Mouse (Mus musculus) heart, embryonic 10.5 days (tissue): Measurements from ENCODE around the gene Olfr583. TPM values are rescaled to one million over a fixed set of nuclear protein-coding genes. Genes with fewer than 3 reads are reported as not detected.

ENCODE experiments used
- DNase-seq: peaks from one replicate; pipeline ENCODE4 v3.0.0-alpha.2; 2017; ENCODE audit warnings: low spot score
- H3K27ac ChIP-seq: fragments of 300-500 bp; sonication (generic); 2 replicates; pipeline ENCODE4 v1.5.1; 2016; ENCODE audit warnings: mild to moderate bottlenecking
- H3K27me3 ChIP-seq: fragments of 300-500 bp; sonication (generic); 2 replicates; pipeline ENCODE4 v1.6.1; 2016; ENCODE audit warnings: mild to moderate bottlenecking; ENCODE audit not compliant: poor library complexity, insufficient read depth, severe bottlenecking
- H3K36me3 ChIP-seq: fragments of 300-500 bp; sonication (generic); 2 replicates; pipeline ENCODE4 v1.6.1; 2016; ENCODE audit warnings: mild to moderate bottlenecking, moderate library complexity
- H3K4me1 ChIP-seq: fragments of 300-500 bp; sonication (generic); 2 replicates; pipeline ENCODE4 v1.6.1; 2016; ENCODE audit warnings: mild to moderate bottlenecking
- H3K4me3 ChIP-seq: fragments of 300-500 bp; sonication (generic); 2 replicates; pipeline ENCODE4 v1.5.1; 2016; ENCODE audit warnings: mild to moderate bottlenecking, moderate library complexity
- H3K9me3 ChIP-seq: fragments of 300-500 bp; sonication (generic); 2 replicates; pipeline ENCODE4 v1.6.1; 2016; ENCODE audit warnings: mild to moderate bottlenecking, moderate library complexity
- WGBS: fragments of 180-500 bp; shearing (Covaris S2); methylation state at CpG from one replicate; pipeline ENCODE4 v1.1.7; 2016; 5-methylcytosine and 5-hydroxymethylcytosine counted together
- polyA plus RNA-seq: library from polyadenylated mRNA; unstranded; fragments of >200 nt; fragmentation: Nextera tagmentation; extraction: Ambion mirVana; gene quantifications from 2 replicates; pipeline ENCODE4 v1.2.1, GENCODE M21; 2016

The Olfr583 gene
- polyA plus RNA-seq = not detected in 2 replicates

- Histone ChIP-seq H3K36me3 (no peaks in the 10 kb centered on the region), H3K4me1 (no peaks in the 10 kb centered on the region), H3K27me3 (no peaks in the 10 kb centered on the region), H3K27ac (no peak within 1 kb of the TSS), H3K9me3 (no peaks in the 10 kb centered on the region), H3K4me3 (no peak within 1 kb of the TSS)
- no peak for DNase-seq
- 71% methylated on average over 1 of the region's 1 CpGs for WGBS
Measured at GRCm38 (mm10) chr7:103051000-103051399, at the start of gene Olfr583. Olfr583 (plus strand) TSS chr7:103051300.

GRCm38 (mm10) chr7:103037724-103038123 lies 13.4 kb upstream of the Olfr583 start, which contains the start of gene Olfr582:
Olfr582 (plus strand) TSS chr7:103038024.
- Histone ChIP-seq H3K4me3 (no peak within 1 kb of the TSS), H3K4me1 (no peaks in the 10 kb centered on the region), H3K9me3 (no peaks in the 10 kb centered on the region), H3K27ac (no peak within 1 kb of the TSS), H3K27me3 (no peaks in the 10 kb centered on the region), H3K36me3 (no peaks in the 10 kb centered on the region)
- no peak for DNase-seq

- 54% methylated on average over 1 of the region's 1 CpGs for WGBS
- Histone ChIP-seq H3K27me3 (no peaks in the 10 kb centered on the region), H3K4me3 (no peak within 1 kb of the TSS), H3K4me1 (no peaks in the 10 kb centered on the region), H3K9me3 (0 out of 2 replicates have a peak, but pooled peaks cover 5% of the 10 kb centered on the region), H3K27ac (no peak within 1 kb of the TSS), H3K36me3 (no peaks in the 10 kb centered on the region)
- no peak for DNase-seq
Measured at GRCm38 (mm10) chr7:103081585-103081984, 30.5 kb downstream of the Olfr583 start, which contains the start of gene Olfr584. Olfr584 (plus strand) TSS chr7:103081885.

GRCm38 (mm10) chr7:103097420-103097819 lies 46.3 kb downstream of the Olfr583 start, which contains the start of gene Olfr585:
Olfr585 (plus strand) TSS chr7:103097720.
- no peaks in the 10 kb centered on the region for H3K36me3 ChIP-seq
- H3K4me3 ChIP-seq = no peak within 1 kb of the TSS
- H3K27me3 ChIP-seq = no peaks in the 10 kb centered on the region
- H3K27ac ChIP-seq = no peak within 1 kb of the TSS
- no peaks in the 10 kb centered on the region for H3K9me3 ChIP-seq
- H3K4me1 ChIP-seq = no peaks in the 10 kb centered on the region
- DNase-seq = no peak
- 73% methylated on average over 1 of the region's 1 CpGs for WGBS

Other genes starting within 250 kb of the Olfr583 start
- gene Olfr564, start 247.8 kb upstream of the Olfr583 start, polyA plus RNA-seq = not detected in 2 replicates
- gene Olfr566, start 192.5 kb upstream of the Olfr583 start, polyA plus RNA-seq = not detected in 2 replicates
- not detected in 2 replicates for gene Olfr568, start 174.2 kb upstream of the Olfr583 start, polyA plus RNA-seq
- gene Olfr569, start 160.4 kb upstream of the Olfr583 start, polyA plus RNA-seq = not detected in 2 replicates
- not detected in 2 replicates for gene Olfr570, start 156.7 kb upstream of the Olfr583 start, polyA plus RNA-seq
- gene Olfr571, start 133.8 kb upstream of the Olfr583 start, polyA plus RNA-seq = not detected in 2 replicates
- not detected in 2 replicates for gene Olfr572, start 126.9 kb upstream of the Olfr583 start, polyA plus RNA-seq
- not detected in 2 replicates for gene Olfr573-ps1, start 108.7 kb upstream of the Olfr583 start, polyA plus RNA-seq
- gene Olfr574, start 102.8 kb upstream of the Olfr583 start, polyA plus RNA-seq = not detected in 2 replicates
- not detected in 2 replicates for gene Olfr575, start 92.5 kb upstream of the Olfr583 start, polyA plus RNA-seq
- gene Olfr576, start 88.6 kb upstream of the Olfr583 start, polyA plus RNA-seq = not detected in 2 replicates
- gene Olfr577, start 75.4 kb upstream of the Olfr583 start, polyA plus RNA-seq = not detected in 2 replicates
- gene Olfr578, start 62.0 kb upstream of the Olfr583 start, polyA plus RNA-seq = not detected in 2 replicates
- not detected in 2 replicates for gene Olfr582, start 13.3 kb upstream of the Olfr583 start, polyA plus RNA-seq
- gene Olfr584, start 30.6 kb downstream of the Olfr583 start, polyA plus RNA-seq = not detected in 2 replicates
- not detected in 2 replicates for gene Olfr585, start 46.4 kb downstream of the Olfr583 start, polyA plus RNA-seq
- not detected in 2 replicates for gene Olfr586, start 74.3 kb downstream of the Olfr583 start, polyA plus RNA-seq
- gene Olfr588-ps1, start 89.6 kb downstream of the Olfr583 start, polyA plus RNA-seq = not detected in 2 replicates
- gene Olfr589, start 105.1 kb downstream of the Olfr583 start, polyA plus RNA-seq = not detected in 2 replicates
- not detected in 2 replicates for gene Olfr591, start 127.0 kb downstream of the Olfr583 start, polyA plus RNA-seq
- gene Olfr592, start 133.5 kb downstream of the Olfr583 start, polyA plus RNA-seq = not detected in 2 replicates
- gene Olfr593, start 160.6 kb downstream of the Olfr583 start, polyA plus RNA-seq = not detected in 2 replicates
- gene Olfr594, start 165.7 kb downstream of the Olfr583 start, polyA plus RNA-seq = not detected in 2 replicates
- gene Usp17ld, start 201.2 kb downstream of the Olfr583 start, polyA plus RNA-seq = not detected in 2 replicates